Mouse (Mus musculus): ENCODE measurements around the gene Ifitm3. TPM values are rescaled to one million over a fixed set of nuclear protein-coding genes. Genes with fewer than 3 reads are reported as not detected.

Gene Ifitm3
- polyA plus RNA-seq, 1 experiment: 397 TPM

DNA sequence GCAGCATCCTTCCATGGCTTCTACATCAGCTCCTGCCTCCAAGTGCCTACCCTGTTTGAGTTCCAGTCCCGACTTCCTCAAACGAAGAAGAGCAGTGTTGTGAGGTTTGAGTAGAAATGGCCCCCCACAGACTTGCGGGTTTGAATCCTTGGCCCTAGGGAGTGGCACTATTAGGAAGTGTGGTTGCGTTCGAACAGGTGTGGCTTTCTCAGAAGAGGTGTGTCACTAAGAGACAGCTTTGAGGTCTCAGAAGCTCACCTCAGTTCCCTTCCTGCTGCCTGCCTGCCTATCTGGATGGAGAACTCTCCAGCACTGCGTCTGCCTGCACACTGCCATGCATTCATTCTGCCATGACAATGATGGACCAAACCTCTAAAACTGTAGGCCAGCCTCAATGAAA, 4.1 kb downstream of the Ifitm3 start:
- Histone ChIP-seq H3K27ac (ENCODE audit: control insufficient read depth, insufficient read depth, low read length) (no peak overlapping the region), H3K4me1 (replicated peaks; ENCODE audit: control insufficient read depth, insufficient read depth, low read length) (peaks cover 24% of the 10 kb centered on the region), H3K36me3 (ENCODE audit: control insufficient read depth, insufficient read depth, low read length) (no peaks in the 10 kb centered on the region), H3K27me3 (ENCODE audit: control insufficient read depth, insufficient read depth, low read length) (no peaks in the 10 kb centered on the region), H3K4me3 (ENCODE audit: control insufficient read depth, insufficient read depth, low read length) (no peak overlapping the region)
- no peak for TF ChIP-seq POLR2A (IDR thresholded peaks at IDR 0.05; ENCODE audit: control insufficient read depth, extremely low read depth, insufficient read depth, low read length, poor library complexity)
- no peak for TF ChIP-seq CTCF (IDR thresholded peaks at IDR 0.05; ENCODE audit: borderline replicate concordance, control insufficient read depth, extremely low read depth, insufficient read depth, low read length, poor library complexity)
- DNase-seq: no peak
- 9% methylated on average over 6 of the region's 6 CpGs for WGBS

DNA sequence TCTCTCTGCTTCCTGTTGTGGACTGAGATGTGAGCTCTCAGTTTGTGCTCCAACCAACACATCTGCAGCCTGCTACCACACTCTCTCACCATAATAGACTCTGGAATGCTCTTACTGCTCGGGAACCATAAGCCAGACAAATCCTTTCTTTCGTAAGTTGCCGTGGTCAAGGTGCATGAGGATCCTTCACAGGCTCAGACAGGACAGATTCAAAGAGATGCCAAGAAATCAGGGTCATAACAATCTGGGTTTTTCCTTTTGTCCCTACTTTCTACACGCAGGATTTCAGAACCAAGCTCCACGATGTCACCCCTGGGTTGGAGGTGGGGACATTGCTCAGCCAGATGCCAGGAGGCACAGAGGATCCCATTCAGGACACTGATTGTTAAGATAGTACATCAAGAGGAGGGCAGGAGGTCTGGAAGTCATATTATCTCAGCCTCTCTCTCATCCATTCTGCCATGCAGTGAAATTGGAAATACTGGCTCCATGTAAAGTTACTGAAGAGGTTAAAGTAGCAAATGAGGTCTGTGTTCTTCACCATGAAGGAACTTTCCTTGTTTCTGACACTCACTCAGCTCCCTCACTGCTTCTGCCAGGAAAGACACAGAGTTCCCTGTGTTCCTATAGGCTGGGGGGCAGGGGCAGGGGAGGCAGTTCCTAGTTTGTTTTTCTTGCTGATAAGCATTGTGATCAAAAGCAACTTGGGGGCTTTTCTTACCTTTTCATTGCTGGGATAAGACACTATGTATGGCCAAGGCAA, 7.1 kb downstream of the Ifitm3 start:
- Histone ChIP-seq H3K4me1 (replicated peaks; ENCODE audit: control insufficient read depth, insufficient read depth, low read length) (no peaks in the 10 kb centered on the region), H3K36me3 (ENCODE audit: control insufficient read depth, insufficient read depth, low read length) (no peaks in the 10 kb centered on the region), H3K4me3 (ENCODE audit: control insufficient read depth, insufficient read depth, low read length) (no peak overlapping the region), H3K27me3 (ENCODE audit: control insufficient read depth, insufficient read depth, low read length) (no peaks in the 10 kb centered on the region), H3K27ac (ENCODE audit: control insufficient read depth, insufficient read depth, low read length) (no peak overlapping the region)
- TF ChIP-seq POLR2A (IDR thresholded peaks at IDR 0.05; ENCODE audit: control insufficient read depth, extremely low read depth, insufficient read depth, low read length, poor library complexity): no peak
- no peak for TF ChIP-seq CTCF (IDR thresholded peaks at IDR 0.05; ENCODE audit: borderline replicate concordance, control insufficient read depth, extremely low read depth, insufficient read depth, low read length, poor library complexity)
- DNase-seq: no peak
- 96% methylated on average over 5 of the region's 5 CpGs for WGBS

DNA sequence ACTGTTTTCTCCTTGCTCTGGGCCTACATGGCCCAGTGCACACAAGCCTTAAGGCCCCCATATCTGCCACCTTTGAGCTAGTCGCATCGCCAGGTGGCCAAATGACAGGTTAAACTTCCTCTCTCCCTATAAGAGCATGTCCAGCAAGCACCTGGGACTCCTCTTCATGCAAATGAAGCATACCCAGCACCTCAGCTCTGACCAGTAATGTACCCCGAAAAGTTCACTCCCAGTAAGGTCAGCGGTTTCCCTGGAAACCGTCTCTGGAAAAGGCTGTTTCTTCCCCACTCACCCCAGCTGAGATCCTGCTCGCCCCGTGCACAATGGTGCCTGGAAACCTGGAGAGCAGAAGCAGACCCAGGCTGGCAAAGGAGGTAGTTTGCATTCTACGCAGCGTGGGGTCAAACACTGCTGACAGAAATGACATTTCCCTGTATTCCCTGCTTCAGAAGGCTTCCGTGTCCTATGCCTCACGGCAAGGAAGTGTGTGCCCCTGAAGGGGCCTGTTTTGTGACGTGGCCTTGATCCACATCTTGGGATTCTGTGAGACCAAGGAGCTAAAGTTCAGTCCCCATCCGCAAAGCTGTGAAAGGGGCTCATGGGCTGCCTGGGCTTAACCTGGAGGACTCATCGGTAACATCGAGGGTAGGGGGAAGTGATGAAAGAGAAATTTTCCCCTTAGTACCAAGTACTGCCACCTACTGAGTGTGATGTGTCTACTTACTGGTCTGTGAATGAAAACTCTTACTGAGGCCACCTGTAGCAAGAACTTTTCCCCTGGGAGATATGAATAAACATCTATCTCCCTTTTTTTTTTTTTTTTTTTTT, 9.5 kb downstream of the Ifitm3 start:
- 89% methylated on average over 15 of the region's 15 CpGs for WGBS

DNA sequence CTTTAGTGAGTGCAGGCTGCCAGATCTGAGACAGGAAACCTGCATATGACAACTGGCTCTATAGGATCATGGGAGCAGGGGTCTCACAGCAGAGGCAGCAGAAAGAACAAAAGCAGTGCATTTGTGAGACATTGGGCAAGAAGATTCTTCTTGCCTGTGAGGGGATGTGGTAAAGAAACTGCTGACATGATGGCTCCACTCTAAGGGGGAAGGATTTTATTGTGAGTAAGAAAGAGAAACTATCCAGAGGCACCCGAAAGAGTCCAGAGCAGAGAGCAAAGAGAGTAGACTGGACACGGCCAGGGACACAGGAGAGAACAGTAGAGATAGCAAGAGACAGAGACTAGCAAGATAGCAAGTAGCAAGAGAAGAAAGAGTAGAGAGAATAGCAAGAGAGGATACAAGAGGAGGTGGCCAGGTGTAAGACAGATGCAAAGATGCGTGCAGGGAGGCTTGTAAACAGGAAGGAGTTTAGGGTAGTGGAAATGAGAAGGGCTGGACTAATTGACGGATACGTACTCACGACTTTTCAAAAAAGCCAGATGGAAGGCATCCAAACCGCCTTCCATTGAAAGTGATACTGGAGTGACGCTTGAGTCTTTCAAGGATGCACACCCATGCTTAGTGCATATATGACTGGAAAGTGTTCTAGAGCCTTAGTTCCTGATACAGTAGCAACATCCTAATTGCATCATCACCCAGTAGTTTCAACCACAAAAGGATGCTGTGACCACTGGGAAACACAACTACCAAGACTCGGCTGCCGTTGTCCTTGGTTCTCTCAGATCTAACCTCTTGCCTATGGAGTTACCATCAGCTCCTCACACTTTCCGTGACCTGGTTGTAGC, 11.5 kb downstream of the Ifitm3 start:
- WGBS: 37% methylated on average over 11 of the region's 11 CpGs
- no peak for DNase-seq

More for the DNA sequence above, 9.5 kb downstream of the Ifitm3 start:
- H3K27me3 ChIP-seq (ENCODE audit: control insufficient read depth, insufficient read depth, low read length): no peaks in the 10 kb centered on the region
- TF ChIP-seq POLR2A (IDR thresholded peaks at IDR 0.05; ENCODE audit: control insufficient read depth, extremely low read depth, insufficient read depth, low read length, poor library complexity): no peak
- no peak for TF ChIP-seq CTCF (IDR thresholded peaks at IDR 0.05; ENCODE audit: borderline replicate concordance, control insufficient read depth, extremely low read depth, insufficient read depth, low read length, poor library complexity)
- no peak for DNase-seq
- H3K4me3 ChIP-seq (ENCODE audit: control insufficient read depth, insufficient read depth, low read length): no peak overlapping the region
- no peaks in the 10 kb centered on the region for H3K36me3 ChIP-seq (ENCODE audit: control insufficient read depth, insufficient read depth, low read length)
- no peak overlapping the region for H3K27ac ChIP-seq (ENCODE audit: control insufficient read depth, insufficient read depth, low read length)
- no peaks in the 10 kb centered on the region for H3K4me1 ChIP-seq (replicated peaks; ENCODE audit: control insufficient read depth, insufficient read depth, low read length)

DNA sequence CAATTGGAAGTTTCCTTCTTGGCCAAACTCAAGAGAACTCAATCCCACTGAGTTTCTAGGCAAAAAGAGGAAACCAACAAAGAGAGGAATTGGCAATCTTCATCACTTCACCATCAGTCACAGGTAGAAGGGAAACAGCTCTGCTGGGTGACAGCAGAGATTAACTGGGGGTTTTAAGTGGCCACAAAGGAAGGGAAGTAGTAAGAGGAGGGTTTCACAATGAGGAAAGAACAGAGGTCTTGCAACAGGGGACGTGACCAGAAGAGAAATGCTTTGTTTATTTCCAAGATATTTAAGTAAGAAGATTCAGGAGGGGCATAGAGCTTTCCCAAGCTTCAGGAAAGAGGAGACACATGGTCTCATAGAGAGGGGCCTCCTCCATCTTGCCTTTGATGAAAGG, 12.8 kb downstream of the Ifitm3 start:
- DNase-seq: no peak
- H3K27ac ChIP-seq (ENCODE audit: control insufficient read depth, insufficient read depth, low read length): no peak overlapping the region
- no peak overlapping the region for H3K4me3 ChIP-seq (ENCODE audit: control insufficient read depth, insufficient read depth, low read length)
- no peaks in the 10 kb centered on the region for H3K27me3 ChIP-seq (ENCODE audit: control insufficient read depth, insufficient read depth, low read length)
- H3K36me3 ChIP-seq (ENCODE audit: control insufficient read depth, insufficient read depth, low read length): no peaks in the 10 kb centered on the region
- TF ChIP-seq POLR2A (IDR thresholded peaks at IDR 0.05; ENCODE audit: control insufficient read depth, extremely low read depth, insufficient read depth, low read length, poor library complexity) (no peak), CTCF (IDR thresholded peaks at IDR 0.05; ENCODE audit: borderline replicate concordance, control insufficient read depth, extremely low read depth, insufficient read depth, low read length, poor library complexity) (no peak)
- no peaks in the 10 kb centered on the region for H3K4me1 ChIP-seq (replicated peaks; ENCODE audit: control insufficient read depth, insufficient read depth, low read length)
- WGBS: 42% methylated on average over 1 of the region's 1 CpGs

More for the DNA sequence above, 11.5 kb downstream of the Ifitm3 start:
- Histone ChIP-seq H3K4me3 (ENCODE audit: control insufficient read depth, insufficient read depth, low read length) (no peak overlapping the region), H3K27me3 (ENCODE audit: control insufficient read depth, insufficient read depth, low read length) (no peaks in the 10 kb centered on the region), H3K27ac (ENCODE audit: control insufficient read depth, insufficient read depth, low read length) (no peak overlapping the region), H3K4me1 (replicated peaks; ENCODE audit: control insufficient read depth, insufficient read depth, low read length) (no peaks in the 10 kb centered on the region), H3K36me3 (ENCODE audit: control insufficient read depth, insufficient read depth, low read length) (no peaks in the 10 kb centered on the region)
- TF ChIP-seq CTCF (IDR thresholded peaks at IDR 0.05; ENCODE audit: borderline replicate concordance, control insufficient read depth, extremely low read depth, insufficient read depth, low read length, poor library complexity) (no peak), POLR2A (IDR thresholded peaks at IDR 0.05; ENCODE audit: control insufficient read depth, extremely low read depth, insufficient read depth, low read length, poor library complexity) (no peak)

Measured in thymus, adult 2 months (tissue).